Mouse (Mus musculus) liver, embryonic 14.5 days (tissue): Measurements from ENCODE around the gene Apip.

Source experiments
- CTCF ChIP-seq: IDR thresholded peaks from 2 replicates; pipeline ENCODE4 v1.5.1; 2016; ENCODE audit warnings: antibody characterized with exemption, low read depth, control low read depth
- EP300 ChIP-seq: IDR thresholded peaks from 2 replicates; pipeline ENCODE4 v1.6.1; 2016; ENCODE audit warnings: antibody characterized with exemption, low read depth

DNA sequence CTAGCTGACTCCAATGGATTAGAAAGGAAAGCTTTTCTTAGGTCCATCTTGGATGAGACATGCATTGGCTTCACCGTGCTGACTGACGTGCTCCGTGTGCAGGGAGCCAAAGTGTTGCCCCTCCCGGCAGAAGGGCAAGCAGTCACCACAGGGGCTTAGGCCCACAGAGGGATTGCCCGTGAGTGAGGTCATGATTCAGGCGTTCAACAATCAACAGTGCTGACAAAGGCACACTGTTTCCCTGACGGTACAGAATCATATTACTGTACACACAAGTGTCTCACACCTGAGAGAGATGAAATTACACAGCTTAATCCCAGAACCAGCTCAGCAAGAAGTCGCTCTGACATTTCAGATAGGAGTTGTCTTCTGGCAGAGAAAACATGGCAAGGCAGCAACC lies 38.2 kb downstream of the Apip start:
- TF ChIP-seq CTCF (no peak), EP300 (no peak)
